Mouse (Mus musculus): ENCODE results near the gene Gm42878.
"Not testable (repeated sequence)": the region's sequence is repeated elsewhere in the genome, so short reads cannot be mapped to it uniquely, and the experiment has no call there.

The Gm42878 gene

GRCm38 (mm10) chr5:121564468-121564895 is 19.2 kb upstream of the Gm42878 start:
- DNase-seq (ENCODE audit: low spot score): peak; percentile 75

- no peak for DNase-seq (ENCODE audit: low spot score)
Measured at GRCm38 (mm10) chr5:121562436-121562835, 17.2 kb upstream of the Gm42878 start.

DNA sequence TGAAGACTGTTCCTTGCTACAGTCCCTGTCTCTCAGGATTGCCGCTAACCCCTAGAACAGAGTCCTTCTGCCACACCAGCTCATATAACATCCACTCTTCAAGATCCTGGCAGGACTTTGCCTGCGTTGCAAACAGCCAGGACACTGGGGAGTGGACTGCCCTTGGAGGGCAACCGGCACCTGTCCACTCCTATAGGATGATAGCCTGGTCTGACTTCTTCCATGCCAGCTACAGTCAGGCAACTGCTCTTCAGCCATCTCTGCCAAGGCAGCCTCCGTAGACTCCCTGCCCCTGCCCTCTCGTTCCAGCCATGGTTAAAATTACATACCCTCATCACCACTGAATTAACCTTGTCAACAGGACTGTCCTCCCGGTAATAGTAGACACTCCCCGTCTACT is 3.9 kb upstream of the Gm42878 start:
- no peak for DNase-seq (ENCODE audit: low spot score)

- DNase-seq (ENCODE audit: low spot score): no peak
Measured at GRCm38 (mm10) chr5:121547084-121547483, 1.8 kb upstream of the Gm42878 start.

DNA sequence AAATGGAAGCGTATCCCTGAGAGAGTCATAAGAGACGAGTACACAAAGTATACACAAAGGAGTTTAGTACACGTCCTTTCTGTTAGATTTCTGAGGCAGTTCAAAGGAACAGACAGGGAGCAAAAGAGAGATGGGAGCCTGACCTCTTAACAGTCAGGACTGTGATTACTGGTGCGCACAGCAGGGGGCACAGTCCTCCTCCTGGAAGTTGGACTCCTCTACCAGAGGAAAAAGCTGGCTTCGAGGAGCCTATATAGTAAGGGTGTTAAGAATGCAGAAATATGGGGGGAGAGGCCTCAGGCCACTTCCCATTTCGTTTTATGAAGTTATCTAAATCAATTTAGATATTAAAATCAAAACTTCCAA is 1.2 kb upstream of the Gm42878 start:
- peak; percentile 32 for DNase-seq (ENCODE audit: low spot score)

DNA sequence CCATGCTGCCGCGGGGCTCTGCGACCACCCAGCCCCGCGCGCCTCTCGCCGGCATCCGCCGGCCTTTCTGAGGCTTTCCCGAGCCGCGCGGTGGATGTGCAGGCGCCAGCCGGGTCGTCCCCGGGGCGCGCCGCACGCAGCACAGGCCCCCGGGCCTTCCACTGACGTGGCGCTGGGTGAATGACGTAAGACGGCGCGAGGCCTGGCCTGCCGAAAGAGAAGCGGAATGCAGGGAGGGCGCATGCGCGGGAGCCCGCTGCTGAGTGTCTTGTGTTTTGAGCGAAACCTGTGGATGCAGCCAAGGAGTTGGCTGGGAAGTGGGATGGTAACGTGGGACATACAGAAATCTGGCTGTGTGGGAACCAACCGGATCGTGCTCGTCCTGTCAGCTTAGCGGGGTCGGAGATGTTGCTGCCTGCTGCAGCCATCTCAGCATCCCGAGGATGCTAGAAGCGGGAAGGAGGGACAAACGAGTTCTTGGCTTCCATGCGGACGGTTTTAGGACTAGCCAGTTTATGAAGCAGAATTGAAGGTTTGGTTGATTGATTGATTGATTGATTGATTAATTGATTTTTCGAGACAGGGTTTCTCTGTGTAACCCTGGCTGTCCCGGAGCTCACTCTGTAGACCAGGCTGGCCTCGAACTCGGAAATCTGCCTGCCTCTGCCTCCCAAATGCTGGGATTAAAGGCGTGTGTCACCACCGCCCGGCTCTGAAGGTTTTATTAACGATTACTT is 679 bp upstream of the Gm42878 start, which contains the start of gene Mapkapk5:
Gene Mapkapk5 (minus strand): TSS at position 113 of the 737 bp plus-strand sequence.
- peak; percentile 97 for DNase-seq (ENCODE audit: low spot score)

- no peak for DNase-seq (ENCODE audit: low spot score)
Measured at GRCm38 (mm10) chr5:121543370-121543769, 1.9 kb downstream of the Gm42878 start.

DNA sequence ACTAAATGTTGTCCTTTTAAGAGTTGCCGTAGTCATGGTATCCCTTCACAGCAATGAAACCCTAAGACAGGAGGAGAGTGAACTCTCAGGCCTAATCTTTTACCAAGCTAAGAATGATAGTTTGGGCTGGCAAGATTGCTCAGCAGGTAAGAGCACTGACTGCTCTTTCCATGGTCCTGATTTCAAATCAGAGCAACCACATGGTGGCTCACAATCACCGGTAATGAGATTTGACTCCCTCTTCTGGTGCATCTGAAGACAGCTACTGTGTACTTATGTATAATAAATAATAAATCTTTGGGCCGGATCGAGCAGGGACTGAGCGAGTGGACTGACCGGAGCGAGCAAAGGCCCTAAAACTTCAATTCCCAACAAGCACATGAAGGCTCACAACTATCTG is 4.0 kb downstream of the Gm42878 start:
- no peak for DNase-seq (ENCODE audit: low spot score)

GRCm38 (mm10) chr5:121540066-121540465 is 5.2 kb downstream of the Gm42878 start:
- DNase-seq (ENCODE audit: low spot score): no peak

GRCm38 (mm10) chr5:121537588-121537987 is 7.7 kb downstream of the Gm42878 start:
- no peak for DNase-seq (ENCODE audit: low spot score)

GRCm38 (mm10) chr5:121536921-121537555 is 8.2 kb downstream of the Gm42878 start:
- DNase-seq (ENCODE audit: low spot score): no peak

- no peak for DNase-seq (ENCODE audit: low spot score)
Measured at GRCm38 (mm10) chr5:121535116-121535515, 10.2 kb downstream of the Gm42878 start.

DNA sequence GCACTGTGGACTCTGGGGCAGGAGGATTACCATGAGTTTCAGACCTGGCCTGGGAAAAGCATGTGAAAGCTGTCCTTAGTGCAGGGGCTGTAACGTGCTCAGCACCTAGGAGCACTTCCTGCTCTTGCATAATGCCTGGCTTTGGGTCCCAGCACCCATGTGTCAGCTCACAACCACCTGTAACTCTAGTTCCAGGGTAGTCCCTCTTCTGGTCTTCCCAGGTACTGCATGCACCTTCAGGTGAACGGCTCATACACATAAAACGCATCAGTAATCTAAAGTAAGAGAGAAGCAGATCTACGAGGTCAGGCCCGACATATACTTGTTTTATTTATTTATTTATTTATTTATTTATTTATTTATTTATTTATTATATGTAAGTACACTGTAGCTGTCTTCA is 10.8 kb downstream of the Gm42878 start:
- peak; percentile 13 for DNase-seq (ENCODE audit: low spot score)

- no peak for DNase-seq (ENCODE audit: low spot score)
Measured at GRCm38 (mm10) chr5:121526961-121527360, 18.3 kb downstream of the Gm42878 start.

DNA sequence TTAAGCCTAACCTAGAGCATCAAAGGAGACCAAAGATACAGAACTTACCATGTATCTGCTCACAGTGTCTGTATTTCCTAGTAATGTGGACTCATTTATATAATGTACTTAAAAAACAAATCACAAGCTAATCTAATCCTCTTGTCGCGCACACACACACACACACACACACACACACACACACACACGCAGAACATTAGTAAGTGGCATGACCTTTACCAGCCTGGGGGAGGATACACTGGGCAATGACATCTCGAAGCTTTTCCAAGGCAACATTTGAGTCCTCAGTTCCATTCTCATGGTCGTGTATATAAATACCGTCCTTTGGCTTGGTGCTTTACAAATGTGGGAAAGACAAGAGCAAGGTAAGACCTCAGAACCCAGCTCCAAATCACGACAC is 18.8 kb downstream of the Gm42878 start:
- DNase-seq (ENCODE audit: low spot score): no peak

DNA sequence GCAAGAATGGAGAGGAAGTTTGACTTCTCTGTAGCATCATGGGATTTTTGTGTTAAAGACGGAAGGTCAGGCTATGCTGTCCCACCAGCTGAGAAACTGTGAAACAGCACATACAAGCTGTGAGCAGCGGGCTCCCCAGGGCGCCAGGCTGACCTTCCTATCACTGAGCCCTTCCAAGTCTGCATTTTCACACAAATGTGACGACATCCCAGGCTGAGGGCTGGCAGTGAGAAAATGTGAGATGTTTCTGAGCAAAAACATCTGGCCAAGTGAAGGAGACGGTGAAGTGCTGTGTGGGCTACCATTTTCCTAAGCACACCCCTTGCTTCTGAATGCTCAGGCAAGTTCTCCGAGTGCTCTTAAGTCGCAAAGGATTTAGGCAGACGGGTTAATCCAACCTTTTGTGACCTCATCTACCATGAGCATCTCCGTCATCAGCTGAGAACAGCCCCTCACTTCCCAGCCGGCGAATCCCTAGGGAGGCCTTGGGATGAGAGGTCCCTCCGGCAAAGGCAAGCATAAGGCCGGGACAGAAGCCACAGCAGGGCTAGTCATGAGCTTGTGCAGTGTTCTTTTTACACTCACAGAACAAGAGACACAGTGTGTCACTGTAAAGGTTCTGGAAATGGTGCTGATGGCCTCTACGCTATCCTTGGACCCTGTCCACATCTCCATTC is 19.4 kb downstream of the Gm42878 start:
- no peak for DNase-seq (ENCODE audit: low spot score)

DNA sequence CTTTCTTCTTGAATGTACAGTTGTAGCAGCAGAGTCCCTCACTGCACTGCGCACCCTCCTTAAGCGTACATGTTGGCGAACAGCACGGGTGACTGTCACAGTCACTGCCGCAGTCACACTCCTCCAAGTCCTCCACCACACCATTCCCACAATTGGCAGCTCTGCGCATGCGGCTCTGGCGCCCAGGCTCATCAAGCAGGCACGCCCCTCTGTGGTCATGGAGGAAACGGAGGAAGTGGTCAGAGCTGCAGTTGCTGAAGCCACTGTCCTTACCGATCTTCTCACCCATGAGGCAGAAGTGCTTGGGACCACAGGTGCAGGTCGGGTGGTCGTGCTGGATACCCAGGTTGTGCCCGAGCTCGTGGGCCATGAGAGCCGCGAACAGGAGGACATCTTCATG is 25.5 kb downstream of the Gm42878 start:
- not testable (repeated sequence) for DNase-seq (ENCODE audit: low spot score)

GRCm38 (mm10) chr5:121518983-121519382 is 26.3 kb downstream of the Gm42878 start:
- DNase-seq (ENCODE audit: low spot score): no peak

GRCm38 (mm10) chr5:121510009-121510408 is 35.3 kb downstream of the Gm42878 start:
- DNase-seq (ENCODE audit: low spot score): no peak

GRCm38 (mm10) chr5:121506846-121507245 is 38.4 kb downstream of the Gm42878 start:
- no peak for DNase-seq (ENCODE audit: low spot score)

- no peak for DNase-seq (ENCODE audit: low spot score)
Measured at GRCm38 (mm10) chr5:121503231-121503630, 42.1 kb downstream of the Gm42878 start, which contains the start of gene Adam1b. Adam1b (minus strand) TSS chr5:121503435.

DNA sequence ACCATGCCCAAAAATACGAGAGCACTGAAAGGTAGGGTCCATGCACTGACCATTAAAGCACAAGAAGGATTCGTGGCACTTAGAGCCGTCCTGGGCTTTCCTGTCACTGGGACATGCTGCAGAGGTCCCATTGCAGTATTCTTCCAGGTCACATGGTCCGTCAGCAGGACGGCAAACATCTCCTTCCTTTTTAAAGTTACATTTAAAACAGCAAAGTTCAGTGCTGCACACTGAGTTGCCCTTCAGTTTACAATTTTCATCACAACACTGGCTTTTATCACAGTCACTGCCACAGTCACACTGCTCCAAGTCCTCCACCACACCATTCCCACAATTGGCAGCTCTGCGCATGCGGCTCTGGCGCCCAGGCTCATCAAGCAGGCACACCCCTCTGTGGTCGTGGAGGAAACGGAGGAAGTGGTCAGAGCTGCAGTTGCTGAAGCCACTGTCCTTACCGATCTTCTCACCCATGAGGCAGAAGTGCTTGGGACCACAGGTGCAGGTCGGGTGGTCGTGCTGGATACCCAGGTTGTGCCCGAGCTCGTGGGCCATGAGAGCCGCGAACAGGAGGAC is 43.8 kb downstream of the Gm42878 start:
- not testable (repeated sequence) for DNase-seq (ENCODE audit: low spot score)

DNA sequence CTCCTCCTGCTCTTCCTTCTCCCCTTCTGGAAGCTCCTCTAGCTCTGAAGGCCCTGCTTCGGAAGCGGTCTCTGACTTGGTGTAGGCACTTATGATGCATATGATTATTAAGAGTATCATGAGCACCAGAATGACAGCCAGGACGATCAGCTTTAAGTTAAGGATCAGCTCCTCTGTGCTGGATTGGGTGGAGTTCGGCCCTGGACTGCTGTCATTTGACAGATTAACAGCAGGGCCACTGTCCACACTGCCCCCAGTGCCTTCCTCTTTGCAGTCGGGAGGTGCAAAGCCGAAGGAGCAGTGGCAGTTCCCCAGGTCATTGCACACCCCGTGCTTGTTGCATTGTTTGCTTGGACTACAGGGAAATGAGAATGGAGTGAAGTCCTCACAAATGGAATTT is 44.6 kb downstream of the Gm42878 start:
- DNase-seq (ENCODE audit: low spot score): no peak

Measured in spleen, adult 12 weeks (tissue).